Mouse (Mus musculus): ENCODE data around the gene Rragb. TPM values are rescaled to one million over a fixed set of nuclear protein-coding genes. Genes with fewer than 3 reads are reported as not detected.

Rragb gene
- polyA plus RNA-seq, 1 experiment from 2014 or later: 2.2 TPM

Other genes starting within 250 kb of the Rragb start
- 0.95 and 1.2 TPM in 2 replicates for gene Usp51, start 133.5 kb upstream of the Rragb start, polyA plus RNA-seq (2015; fragmentation: Nextera tagmentation; extraction: Ambion mirVana)
- gene Mageh1, start 102.4 kb upstream of the Rragb start, polyA plus RNA-seq (2015; fragmentation: Nextera tagmentation; extraction: Ambion mirVana): 51.9 and 52.6 TPM in 2 replicates
- not detected in 2 replicates for gene Foxr2, start 21.2 kb upstream of the Rragb start, polyA plus RNA-seq (2015; fragmentation: Nextera tagmentation; extraction: Ambion mirVana)
- 0.56 and 0.64 TPM in 2 replicates for gene Klf8, start 97.5 kb downstream of the Rragb start, polyA plus RNA-seq (2015; fragmentation: Nextera tagmentation; extraction: Ambion mirVana)

Data from kidney, embryonic 15.5 days (tissue).